Mouse (Mus musculus) heart, embryonic 16.5 days (tissue): ENCODE measurements around the gene Pdpk1. TPM values are rescaled to one million over a fixed set of nuclear protein-coding genes. Genes with fewer than 3 reads are reported as not detected.
A peak's percentile ranks its signal among the peaks of the same experiment; 100 is the strongest.

Experiments used
- ATAC-seq: fragments of 200-750 bp; cut with Nextera tagmentation; replicated peaks from 2 replicates; pipeline ENCODE4 v1.8.0; 2017; ENCODE audit warnings: moderate number of reproducible peaks; ENCODE audit not compliant: insufficient read depth, low FRiP score; ENCODE audit errors: extremely low read depth
- H3K27ac ChIP-seq: fragments of 300-500 bp; sonication (generic); 2 replicates; pipeline ENCODE4 v1.5.1; 2014; ENCODE audit warnings: mild to moderate bottlenecking, low read length, control low read depth, moderate library complexity
- H3K27me3 ChIP-seq: fragments of 300-500 bp; sonication (generic); 2 replicates; pipeline ENCODE4 v1.6.1; 2014; ENCODE audit warnings: low read length, mixed read lengths; ENCODE audit not compliant: control insufficient read depth, insufficient read depth
- H3K36me3 ChIP-seq: fragments of 300-500 bp; sonication (generic); 2 replicates; pipeline ENCODE4 v1.6.1; 2014; ENCODE audit not compliant: control insufficient read depth, insufficient read depth
- H3K4me1 ChIP-seq: fragments of 300-500 bp; sonication (generic); 2 replicates; pipeline ENCODE4 v1.6.1; 2014; ENCODE audit warnings: low read length, mixed read lengths; ENCODE audit not compliant: control insufficient read depth, insufficient read depth
- H3K4me2 ChIP-seq: fragments of 300-500 bp; sonication (generic); 2 replicates; pipeline ENCODE4 v1.6.1; 2014; ENCODE audit warnings: low read depth, mild to moderate bottlenecking, control low read depth, low read length
- H3K4me3 ChIP-seq: fragments of 300-500 bp; sonication (generic); 2 replicates; pipeline ENCODE4 v1.5.1; 2014; ENCODE audit warnings: mild to moderate bottlenecking, control low read depth, low read length
- H3K9ac ChIP-seq: fragments of 300-500 bp; sonication (generic); 2 replicates; pipeline ENCODE4 v1.6.1; 2014; ENCODE audit warnings: low read length, control low read depth
- H3K9me3 ChIP-seq: fragments of 300-500 bp; sonication (generic); replicated peaks from 2 replicates; pipeline ENCODE4 v1.6.1; 2016; ENCODE audit warnings: low read length; ENCODE audit not compliant: control insufficient read depth
- WGBS: fragments of 180-500 bp; shearing (Covaris S2); extraction: QIAGEN DNeasy Blood & Tissue Kit; methylation state at CpG from one replicate; pipeline ENCODE4 v1.1.7; 2014; 5-methylcytosine and 5-hydroxymethylcytosine counted together
- polyA plus RNA-seq: library from polyadenylated mRNA; unstranded; fragments of >200 nt; fragmentation: Nextera tagmentation; extraction: Ambion mirVana; gene quantifications from 2 replicates; pipeline ENCODE4 v1.2.1, GENCODE M21; 2015

Pdpk1 gene
- polyA plus RNA-seq, 1 experiment from 2014 or later, result 40.1 TPM

DNA sequence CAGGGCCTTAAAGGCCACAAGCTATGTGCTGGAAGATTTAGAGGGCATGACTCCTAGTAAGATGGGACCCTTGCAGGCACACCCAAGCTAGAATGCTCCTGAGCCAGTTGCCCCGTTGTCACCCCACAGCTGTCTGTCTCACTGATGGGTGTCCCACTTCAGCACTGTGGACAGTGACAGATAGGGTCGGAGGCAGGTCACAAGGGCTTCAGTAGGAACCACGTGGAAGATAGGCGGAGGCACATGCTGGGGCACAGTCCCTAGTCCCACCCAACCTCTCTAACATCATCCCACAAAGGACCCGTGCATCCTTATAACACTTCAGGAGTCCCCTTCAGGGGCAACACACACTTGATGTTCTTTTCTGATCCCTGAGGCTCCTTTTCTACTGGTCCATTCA is 104.7 kb downstream of the Pdpk1 start:
- no peak for ATAC-seq
- Histone ChIP-seq H3K27me3 (no peaks in the 10 kb centered on the region), H3K9ac (no peak overlapping the region), H3K27ac (no peak overlapping the region), H3K4me2 (no peak overlapping the region), H3K36me3 (peaks cover 18% of the 10 kb centered on the region), H3K9me3 (no peaks in the 10 kb centered on the region), H3K4me3 (no peak overlapping the region), H3K4me1 (no peaks in the 10 kb centered on the region)
- 31% methylated on average over 5 of the region's 5 CpGs for WGBS

DNA sequence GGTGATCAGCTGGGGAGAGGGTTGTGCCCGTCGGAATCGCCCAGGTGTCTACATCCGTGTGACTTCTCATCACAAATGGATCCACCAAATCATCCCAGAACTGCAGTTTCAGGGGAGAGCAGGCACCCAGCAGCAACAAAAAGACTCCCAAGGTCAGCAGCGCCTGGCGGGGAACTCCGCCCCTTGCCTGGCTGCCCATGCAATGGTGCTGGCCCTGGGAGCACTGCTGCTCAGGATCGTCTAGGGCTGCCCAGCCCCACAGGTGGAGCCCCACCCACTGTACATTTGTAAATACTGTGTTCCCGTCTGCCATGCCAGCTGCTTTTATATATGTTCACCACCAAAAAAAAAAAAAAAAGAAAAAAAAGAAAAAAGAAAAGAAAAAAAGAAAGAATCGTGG is 105.1 kb downstream of the Pdpk1 start:
- no peaks in the 10 kb centered on the region for H3K27me3 ChIP-seq
- ATAC-seq, result no peak
- H3K36me3 ChIP-seq, result peaks cover 16% of the 10 kb centered on the region
- no peak overlapping the region for H3K27ac ChIP-seq
- H3K9ac ChIP-seq, result no peak overlapping the region
- 77% methylated on average over 10 of the region's 10 CpGs for WGBS
- H3K4me2 ChIP-seq, result no peak overlapping the region
- no peak overlapping the region for H3K4me3 ChIP-seq
- H3K4me1 ChIP-seq, result no peaks in the 10 kb centered on the region
- H3K9me3 ChIP-seq, result no peaks in the 10 kb centered on the region

DNA sequence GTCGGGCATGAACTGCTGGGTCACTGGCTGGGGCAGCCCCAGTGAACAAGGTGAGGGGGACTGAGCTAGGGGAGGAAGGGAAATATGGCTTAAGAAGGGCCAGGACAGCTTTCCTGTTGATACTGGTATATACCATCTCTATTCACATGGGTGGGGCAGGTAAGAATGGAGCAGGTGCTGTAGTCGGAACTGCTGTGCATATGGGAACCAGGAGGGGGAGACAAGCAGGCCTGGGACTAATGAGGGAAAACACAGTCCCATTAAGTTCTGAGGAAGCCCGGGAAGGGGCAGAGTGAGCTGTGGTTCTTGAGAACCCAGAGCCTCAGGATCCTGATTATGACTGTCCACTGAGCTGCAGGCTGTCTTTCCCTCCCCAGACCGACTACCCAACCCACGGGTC is 106.2 kb downstream of the Pdpk1 start:
- no peak overlapping the region for H3K9ac ChIP-seq
- H3K4me1 ChIP-seq, result no peaks in the 10 kb centered on the region
- no peaks in the 10 kb centered on the region for H3K9me3 ChIP-seq
- H3K27ac ChIP-seq, result no peak overlapping the region
- no peaks in the 10 kb centered on the region for H3K27me3 ChIP-seq
- no peak overlapping the region for H3K4me3 ChIP-seq
- peaks cover 9% of the 10 kb centered on the region for H3K36me3 ChIP-seq
- ATAC-seq, result no peak
- no peak overlapping the region for H3K4me2 ChIP-seq
- WGBS, result 67% methylated on average over 5 of the region's 5 CpGs

- WGBS, result 51% methylated on average over 4 of the region's 4 CpGs
- Histone ChIP-seq H3K4me3 (no peak within 1 kb of the TSS), H3K4me1 (no peaks in the 10 kb centered on the region), H3K4me2 (no peak within 1 kb of the TSS), H3K9ac (no peak within 1 kb of the TSS), H3K36me3 (no peaks in the 10 kb centered on the region), H3K27me3 (no peaks in the 10 kb centered on the region), H3K9me3 (no peaks in the 10 kb centered on the region), H3K27ac (no peak within 1 kb of the TSS)
- ATAC-seq, result no peak
Observed at GRCm38 (mm10) chr17:24037844-24038243, 112.9 kb downstream of the Pdpk1 start, which contains the start of gene Prss27. TSS of gene Prss27 (plus strand) at chr17:24038144.

DNA sequence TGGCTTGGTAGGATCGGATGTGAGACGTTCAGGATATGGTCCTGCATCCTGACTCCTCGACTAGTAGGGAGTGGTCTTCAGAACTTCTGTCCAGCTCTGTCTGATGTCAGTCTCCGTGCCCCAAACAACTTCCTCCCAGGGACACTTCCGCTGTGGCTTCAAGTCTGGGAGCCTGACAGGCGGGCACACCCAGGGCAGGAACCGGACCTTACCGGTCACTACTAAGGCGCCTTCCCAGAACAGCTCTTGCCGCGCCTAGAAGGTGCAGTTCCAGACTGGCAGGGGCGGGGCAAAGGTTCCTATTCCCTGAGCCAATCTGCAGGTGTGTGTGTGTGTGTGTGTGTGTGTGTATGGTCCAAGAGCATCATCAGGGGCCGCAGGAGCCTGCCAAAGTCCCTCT is 113.4 kb downstream of the Pdpk1 start:
- H3K9ac ChIP-seq, result no peak overlapping the region
- H3K4me1 ChIP-seq, result no peaks in the 10 kb centered on the region
- no peak overlapping the region for H3K27ac ChIP-seq
- H3K4me2 ChIP-seq, result no peak overlapping the region
- H3K9me3 ChIP-seq, result no peaks in the 10 kb centered on the region
- no peak for ATAC-seq
- no peak overlapping the region for H3K4me3 ChIP-seq
- H3K36me3 ChIP-seq, result no peaks in the 10 kb centered on the region
- H3K27me3 ChIP-seq, result no peaks in the 10 kb centered on the region
- 70% methylated on average over 13 of the region's 13 CpGs for WGBS

DNA sequence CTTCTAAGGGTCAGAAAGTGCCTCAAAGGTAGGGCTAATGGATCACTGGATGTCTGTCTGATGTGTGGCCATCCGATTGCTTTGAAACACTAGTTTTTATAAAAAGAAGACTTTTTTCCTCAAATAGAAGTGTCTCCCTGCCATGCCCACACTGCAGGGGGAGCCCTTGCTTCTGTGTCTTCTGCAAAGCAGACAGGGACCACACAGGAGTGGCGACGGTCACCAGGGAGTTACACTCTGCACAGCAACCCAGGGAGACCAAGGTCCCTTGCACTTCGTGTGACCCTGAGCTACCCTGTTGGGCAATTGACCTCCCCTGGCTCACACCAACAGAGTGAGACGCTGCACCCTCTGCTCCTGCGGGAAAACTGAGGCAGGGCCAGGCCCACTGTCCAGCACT is 113.8 kb downstream of the Pdpk1 start:
- Histone ChIP-seq H3K9ac (no peak overlapping the region), H3K4me3 (no peak overlapping the region), H3K27ac (no peak overlapping the region), H3K4me2 (no peak overlapping the region), H3K27me3 (no peaks in the 10 kb centered on the region), H3K36me3 (no peaks in the 10 kb centered on the region), H3K4me1 (no peaks in the 10 kb centered on the region), H3K9me3 (no peaks in the 10 kb centered on the region)
- WGBS, result 69% methylated on average over 6 of the region's 6 CpGs
- no peak for ATAC-seq

DNA sequence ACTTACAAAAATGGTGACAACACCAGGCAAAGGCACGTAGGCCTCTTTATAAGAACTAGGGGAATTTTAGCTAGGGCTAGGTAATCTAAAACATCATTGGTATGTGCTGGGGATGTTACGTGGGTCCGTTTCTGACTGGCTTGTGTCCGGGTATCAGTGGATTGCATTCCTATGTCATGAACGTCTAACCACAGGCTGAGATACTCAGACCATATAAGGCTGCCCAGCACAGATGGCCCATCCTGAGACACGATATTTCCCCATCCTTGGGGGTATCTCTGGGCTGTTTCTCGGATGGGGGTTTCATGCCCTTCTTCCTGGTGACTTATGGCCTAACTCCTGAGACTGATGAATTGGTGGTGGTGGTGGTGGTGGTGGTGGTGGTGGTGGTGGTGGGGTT is 115.6 kb downstream of the Pdpk1 start:
- H3K4me1 ChIP-seq, result no peaks in the 10 kb centered on the region
- H3K9me3 ChIP-seq, result no peaks in the 10 kb centered on the region
- H3K27ac ChIP-seq, result no peak overlapping the region
- H3K4me2 ChIP-seq, result no peak overlapping the region
- peak; percentile 28; the same call in 1 of the 2 replicates for ATAC-seq
- H3K27me3 ChIP-seq, result no peaks in the 10 kb centered on the region
- no peak overlapping the region for H3K4me3 ChIP-seq
- H3K36me3 ChIP-seq, result no peaks in the 10 kb centered on the region
- WGBS, result 33% methylated on average over 7 of the region's 7 CpGs
- no peak overlapping the region for H3K9ac ChIP-seq

DNA sequence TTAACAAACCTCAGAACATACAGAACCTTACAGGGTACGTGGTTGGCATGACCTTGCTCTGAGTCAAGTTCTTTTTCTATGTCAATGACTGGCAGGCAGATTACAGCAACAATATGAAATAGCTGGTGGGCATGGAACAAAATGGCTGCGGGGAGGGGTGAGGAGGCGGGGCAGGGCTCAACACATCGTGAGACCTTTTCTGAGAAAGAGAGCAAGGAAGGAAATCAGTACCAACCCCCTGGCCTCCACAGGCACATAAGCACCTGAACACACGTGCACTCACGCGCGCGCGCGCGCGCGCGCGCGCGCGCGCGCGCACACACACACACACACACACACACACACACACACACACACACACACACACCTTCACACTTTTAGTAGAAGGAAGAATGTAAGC is 120.2 kb downstream of the Pdpk1 start:
- Histone ChIP-seq H3K36me3 (no peaks in the 10 kb centered on the region), H3K4me3 (no peak overlapping the region), H3K9me3 (no peaks in the 10 kb centered on the region), H3K27me3 (no peaks in the 10 kb centered on the region), H3K9ac (no peak overlapping the region), H3K4me2 (no peak overlapping the region), H3K4me1 (no peaks in the 10 kb centered on the region), H3K27ac (no peak overlapping the region)
- ATAC-seq, result no peak
- WGBS, result 64% methylated on average over 9 of the region's 22 CpGs

GRCm38 (mm10) chr17:24029477-24029876 is 121.2 kb downstream of the Pdpk1 start:
- Histone ChIP-seq H3K9me3 (no peaks in the 10 kb centered on the region), H3K27me3 (no peaks in the 10 kb centered on the region), H3K4me2 (no peak overlapping the region), H3K4me3 (no peak overlapping the region), H3K9ac (no peak overlapping the region), H3K27ac (no peak overlapping the region), H3K4me1 (no peaks in the 10 kb centered on the region), H3K36me3 (no peaks in the 10 kb centered on the region)
- ATAC-seq, result no peak
- WGBS, result 70% methylated on average over 7 of the region's 7 CpGs
